Mouse (Mus musculus): ENCODE measurements around the gene Smarcb1. TPM values are rescaled to one million over a fixed set of nuclear protein-coding genes. Genes with fewer than 3 reads are reported as not detected.
"Not testable (repeated sequence)": the region's sequence is repeated elsewhere in the genome, so short reads cannot be mapped to it uniquely, and the experiment has no call there.

Smarcb1 gene
- polyA plus RNA-seq, 1 experiment from 2014 or later, result 263 TPM

- H3K4me2 ChIP-seq (ENCODE audit: low read depth, severe bottlenecking), result no peak overlapping the region
- 90% methylated on average over 10 of the region's 10 CpGs for WGBS
- no peak overlapping the region; the same call in 1 of the 2 replicates for H3K27ac ChIP-seq (replicated peaks; ENCODE audit: low read depth, low read length)
- no peaks in the 10 kb centered on the region for H3K9me3 ChIP-seq (ENCODE audit: control insufficient read depth, low read length)
- no peaks in the 10 kb centered on the region for H3K36me3 ChIP-seq (ENCODE audit: control insufficient read depth, insufficient read depth, low read length)
- DNase-seq (ENCODE audit: low spot score) (no peak), ATAC-seq (ENCODE audit: insufficient number of reproducible peaks, low FRiP score, low TSS enrichment, low read depth) (no peak)
- no peaks in the 10 kb centered on the region for H3K27me3 ChIP-seq (ENCODE audit: control insufficient read depth, insufficient read depth, low read length)
- peaks cover 14% of the 10 kb centered on the region for H3K4me1 ChIP-seq (ENCODE audit: control insufficient read depth, insufficient read depth, low read length)
- H3K4me3 ChIP-seq (ENCODE audit: low read depth, low read length), result no peak overlapping the region
- H3K9ac ChIP-seq (ENCODE audit: low read length), result no peak overlapping the region
These were observed 41.1 kb downstream of the Smarcb1 start for GRCm38 (mm10) chr10:75880351-75880750.

- WGBS, result 87% methylated on average over 3 of the region's 3 CpGs
- ATAC-seq (ENCODE audit: insufficient number of reproducible peaks, low FRiP score, low TSS enrichment, low read depth) (no peak), DNase-seq (ENCODE audit: low spot score) (no peak)
- Histone ChIP-seq H3K9me3 (ENCODE audit: control insufficient read depth, low read length) (no peaks in the 10 kb centered on the region), H3K4me2 (ENCODE audit: low read depth, severe bottlenecking) (no peak overlapping the region), H3K27me3 (ENCODE audit: control insufficient read depth, insufficient read depth, low read length) (no peaks in the 10 kb centered on the region), H3K4me1 (ENCODE audit: control insufficient read depth, insufficient read depth, low read length) (peaks cover 14% of the 10 kb centered on the region), H3K36me3 (ENCODE audit: control insufficient read depth, insufficient read depth, low read length) (no peaks in the 10 kb centered on the region), H3K4me3 (ENCODE audit: low read depth, low read length) (no peak overlapping the region), H3K27ac (replicated peaks; ENCODE audit: low read depth, low read length) (no peak overlapping the region), H3K9ac (ENCODE audit: low read length) (no peak overlapping the region)
These were observed 42.6 kb downstream of the Smarcb1 start for GRCm38 (mm10) chr10:75878836-75879235.

GRCm38 (mm10) chr10:75873543-75874170 lies 47.8 kb downstream of the Smarcb1 start:
- Histone ChIP-seq H3K9ac (ENCODE audit: low read length) (peak overlapping the region; percentile 8), H3K36me3 (ENCODE audit: control insufficient read depth, insufficient read depth, low read length) (no peaks in the 10 kb centered on the region), H3K4me2 (ENCODE audit: low read depth, severe bottlenecking) (peak overlapping the region; percentile 33), H3K27ac (replicated peaks; ENCODE audit: low read depth, low read length) (no peak overlapping the region), H3K4me1 (ENCODE audit: control insufficient read depth, insufficient read depth, low read length) (peaks cover 7% of the 10 kb centered on the region), H3K27me3 (ENCODE audit: control insufficient read depth, insufficient read depth, low read length) (no peaks in the 10 kb centered on the region), H3K4me3 (ENCODE audit: low read depth, low read length) (no peak overlapping the region), H3K9me3 (ENCODE audit: control insufficient read depth, low read length) (no peaks in the 10 kb centered on the region)
- 56% methylated on average over 10 of the region's 10 CpGs for WGBS
- DNase-seq (ENCODE audit: low spot score), result no peak
- ATAC-seq (ENCODE audit: insufficient number of reproducible peaks, low FRiP score, low TSS enrichment, low read depth), result no peak

GRCm38 (mm10) chr10:75872915-75873542 lies 48.4 kb downstream of the Smarcb1 start:
- peak overlapping the region; percentile 33 for H3K4me2 ChIP-seq (ENCODE audit: low read depth, severe bottlenecking)
- H3K27me3 ChIP-seq (ENCODE audit: control insufficient read depth, insufficient read depth, low read length), result no peaks in the 10 kb centered on the region
- ATAC-seq (ENCODE audit: insufficient number of reproducible peaks, low FRiP score, low TSS enrichment, low read depth) (peak; percentile 96), DNase-seq (ENCODE audit: low spot score) (peak; percentile 65)
- H3K36me3 ChIP-seq (ENCODE audit: control insufficient read depth, insufficient read depth, low read length), result no peaks in the 10 kb centered on the region
- H3K27ac ChIP-seq (replicated peaks; ENCODE audit: low read depth, low read length), result no peak overlapping the region
- H3K4me3 ChIP-seq (ENCODE audit: low read depth, low read length), result peak overlapping the region; percentile 14
- WGBS, result 5% methylated on average over 11 of the region's 11 CpGs
- peaks cover 7% of the 10 kb centered on the region for H3K4me1 ChIP-seq (ENCODE audit: control insufficient read depth, insufficient read depth, low read length)
- no peaks in the 10 kb centered on the region for H3K9me3 ChIP-seq (ENCODE audit: control insufficient read depth, low read length)
- H3K9ac ChIP-seq (ENCODE audit: low read length), result peak overlapping the region; percentile 8

- H3K27ac ChIP-seq (replicated peaks; ENCODE audit: low read depth, low read length), result no peak overlapping the region
- no peak for DNase-seq (ENCODE audit: low spot score)
- no peaks in the 10 kb centered on the region for H3K36me3 ChIP-seq (ENCODE audit: control insufficient read depth, insufficient read depth, low read length)
- H3K4me2 ChIP-seq (ENCODE audit: low read depth, severe bottlenecking), result peak overlapping the region; percentile 33; the same call in 1 of the 2 replicates
- peak overlapping the region; percentile 14 for H3K4me3 ChIP-seq (ENCODE audit: low read depth, low read length)
- H3K9ac ChIP-seq (ENCODE audit: low read length), result no peak overlapping the region
- H3K4me1 ChIP-seq (ENCODE audit: control insufficient read depth, insufficient read depth, low read length), result peaks cover 7% of the 10 kb centered on the region
- no peaks in the 10 kb centered on the region for H3K27me3 ChIP-seq (ENCODE audit: control insufficient read depth, insufficient read depth, low read length)
- WGBS, result 43% methylated on average over 10 of the region's 10 CpGs
- H3K9me3 ChIP-seq (ENCODE audit: control insufficient read depth, low read length), result no peaks in the 10 kb centered on the region
- no peak for ATAC-seq (ENCODE audit: insufficient number of reproducible peaks, low FRiP score, low TSS enrichment, low read depth)
These were observed 49.1 kb downstream of the Smarcb1 start for GRCm38 (mm10) chr10:75872025-75872914.

- no peak overlapping the region for H3K4me2 ChIP-seq (ENCODE audit: low read depth, severe bottlenecking)
- H3K27ac ChIP-seq (replicated peaks; ENCODE audit: low read depth, low read length), result no peak overlapping the region
- H3K9me3 ChIP-seq (ENCODE audit: control insufficient read depth, low read length), result no peaks in the 10 kb centered on the region
- H3K4me3 ChIP-seq (ENCODE audit: low read depth, low read length), result no peak overlapping the region
- H3K27me3 ChIP-seq (ENCODE audit: control insufficient read depth, insufficient read depth, low read length), result no peaks in the 10 kb centered on the region
- H3K4me1 ChIP-seq (ENCODE audit: control insufficient read depth, insufficient read depth, low read length), result peaks cover 5% of the 10 kb centered on the region; the same call in 1 of the 2 replicates
- peaks cover 3% of the 10 kb centered on the region; the same call in 1 of the 2 replicates for H3K36me3 ChIP-seq (ENCODE audit: control insufficient read depth, insufficient read depth, low read length)
- no peak for DNase-seq (ENCODE audit: low spot score)
- no peak overlapping the region for H3K9ac ChIP-seq (ENCODE audit: low read length)
- WGBS, result 88% methylated on average over 5 of the region's 5 CpGs
- ATAC-seq (ENCODE audit: insufficient number of reproducible peaks, low FRiP score, low TSS enrichment, low read depth), result no peak
These were observed 59.8 kb downstream of the Smarcb1 start for GRCm38 (mm10) chr10:75861587-75861986.

GRCm38 (mm10) chr10:75860746-75861145 lies 60.7 kb downstream of the Smarcb1 start:
- Histone ChIP-seq H3K4me3 (ENCODE audit: low read depth, low read length) (no peak overlapping the region), H3K27ac (replicated peaks; ENCODE audit: low read depth, low read length) (peak overlapping the region; percentile 83; the same call in 1 of the 2 replicates), H3K27me3 (ENCODE audit: control insufficient read depth, insufficient read depth, low read length) (no peaks in the 10 kb centered on the region), H3K9me3 (ENCODE audit: control insufficient read depth, low read length) (no peaks in the 10 kb centered on the region), H3K4me1 (ENCODE audit: control insufficient read depth, insufficient read depth, low read length) (peaks cover 5% of the 10 kb centered on the region; the same call in 1 of the 2 replicates), H3K9ac (ENCODE audit: low read length) (peak overlapping the region; percentile 47; the same call in 1 of the 2 replicates), H3K36me3 (ENCODE audit: control insufficient read depth, insufficient read depth, low read length) (peaks cover 3% of the 10 kb centered on the region; the same call in 1 of the 2 replicates), H3K4me2 (ENCODE audit: low read depth, severe bottlenecking) (no peak overlapping the region; the same call in 1 of the 2 replicates)
- ATAC-seq (ENCODE audit: insufficient number of reproducible peaks, low FRiP score, low TSS enrichment, low read depth), result no peak
- WGBS, result 43% methylated on average over 7 of the region's 7 CpGs
- peak; percentile 42 for DNase-seq (ENCODE audit: low spot score)

GRCm38 (mm10) chr10:75859786-75860470 lies 61.5 kb downstream of the Smarcb1 start, which contains the start of gene Mif:
Gene Mif, minus strand, starts transcription at chr10:75860240.
- H3K27me3 ChIP-seq (ENCODE audit: control insufficient read depth, insufficient read depth, low read length); H3K36me3 ChIP-seq (ENCODE audit: control insufficient read depth, insufficient read depth, low read length); H3K4me1 ChIP-seq (ENCODE audit: control insufficient read depth, insufficient read depth, low read length); H3K9me3 ChIP-seq (ENCODE audit: control insufficient read depth, low read length): not testable (repeated sequence)
- ATAC-seq (ENCODE audit: insufficient number of reproducible peaks, low FRiP score, low TSS enrichment, low read depth), result peak; percentile 95
- H3K27ac ChIP-seq (replicated peaks; ENCODE audit: low read depth, low read length), result peak within 1 kb of the TSS; percentile 83
- H3K4me3 ChIP-seq (ENCODE audit: low read depth, low read length), result peak within 1 kb of the TSS; percentile 70
- peak within 1 kb of the TSS; percentile 90 for H3K9ac ChIP-seq (ENCODE audit: low read length)
- peak; percentile 98 for DNase-seq (ENCODE audit: low spot score)
- H3K4me2 ChIP-seq (ENCODE audit: low read depth, severe bottlenecking), result peak within 1 kb of the TSS; percentile 51
- under 1% methylated on average over 45 of the region's 46 CpGs for WGBS
